Mouse (Mus musculus) layer of hippocampus, adult 18-20 months (tissue): ENCODE data around the gene Gm49339. TPM values are rescaled to one million over a fixed set of nuclear protein-coding genes. Genes with fewer than 3 reads are reported as not detected.
"Not testable (repeated sequence)": the region's sequence is repeated elsewhere in the genome, so short reads cannot be mapped to it uniquely, and the experiment has no call there.

Experiments
- DNase-seq, 2 experiments: peaks; one replicate each; pipeline ENCODE4 v3.0.0; 2022; ENCODE audit warnings: low spot score in 2 of 2
- long read RNA-seq: library from polyadenylated mRNA; stranded (forward); transcript quantifications from one replicate; pipeline ENCODE4 v2.0.0, GENCODE M21; 2021
- total RNA-seq, 2 experiments: library from RNA; stranded (reverse); gene quantifications; 2 replicates each; pipeline ENCODE4 v1.2.3; 2021

The Gm49339 gene
- total RNA-seq: not detected
- long read RNA-seq: 0 reads

DNA sequence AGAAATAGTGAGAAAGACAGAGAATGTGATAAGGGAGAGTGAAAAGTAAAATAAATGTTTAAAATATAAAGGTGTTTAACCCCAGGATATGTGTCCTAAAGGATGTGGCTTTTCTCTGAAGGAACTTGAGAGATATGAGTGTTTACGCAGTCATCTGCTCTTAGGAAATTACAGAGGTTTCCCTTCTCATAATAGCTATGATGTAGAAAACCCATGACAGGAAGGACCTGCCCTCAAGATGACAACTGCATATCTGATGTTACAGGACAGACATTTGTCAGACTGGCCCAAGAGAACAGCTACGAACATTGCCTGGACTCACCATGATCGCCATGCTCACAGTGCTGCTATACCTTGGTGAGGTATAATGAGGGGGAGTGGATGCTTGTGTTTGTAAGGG, at the start of gene Gm49339, which contains the start of gene Lilr4b:
TSS of gene Gm49339 (plus strand) at position 216 of the 400 bp plus-strand sequence.
TSS of gene Lilr4b (plus strand) at position 236 of the 400 bp plus-strand sequence.
- DNase-seq: not testable (repeated sequence)

DNA sequence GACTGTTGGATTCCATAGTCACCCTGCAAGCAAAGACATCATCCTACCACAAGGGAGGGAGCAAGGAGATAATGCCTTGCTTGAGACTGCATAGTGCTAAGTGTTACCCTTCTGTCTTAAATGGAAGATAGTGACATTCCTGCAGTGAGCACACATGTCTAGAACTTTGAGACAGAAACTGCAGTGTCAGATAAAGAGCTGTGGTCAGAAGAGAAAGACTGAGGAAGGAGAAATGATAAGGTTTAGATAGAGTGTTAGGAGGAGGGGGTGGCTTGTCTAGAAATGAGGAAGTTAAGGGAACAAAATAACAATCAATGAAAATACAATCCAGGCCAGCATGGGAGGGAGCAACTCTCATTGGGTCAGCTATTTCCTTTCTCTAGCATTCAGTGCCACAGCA, 47.5 kb upstream of the Gm49339 start:
- DNase-seq: no peak

DNA sequence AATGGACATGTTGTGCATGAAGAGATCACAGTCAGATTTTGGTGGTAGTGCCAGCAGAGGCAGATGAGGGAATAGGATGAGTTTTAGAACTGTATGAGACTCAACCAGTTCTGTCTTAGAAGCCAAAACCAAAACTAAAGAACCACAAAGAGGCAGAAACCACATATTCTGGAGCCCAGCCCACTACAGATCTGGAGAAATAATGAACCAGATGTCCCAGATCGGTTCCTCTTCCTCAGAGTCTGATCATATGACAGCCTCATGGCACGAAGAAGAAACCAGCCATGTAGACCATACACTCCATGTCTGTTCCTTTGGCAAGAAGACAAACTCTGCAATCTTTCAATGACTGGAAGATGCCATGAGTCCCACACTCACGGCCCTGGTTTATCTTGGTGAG, 44.7 kb upstream of the Gm49339 start:
- DNase-seq: no peak

DNA sequence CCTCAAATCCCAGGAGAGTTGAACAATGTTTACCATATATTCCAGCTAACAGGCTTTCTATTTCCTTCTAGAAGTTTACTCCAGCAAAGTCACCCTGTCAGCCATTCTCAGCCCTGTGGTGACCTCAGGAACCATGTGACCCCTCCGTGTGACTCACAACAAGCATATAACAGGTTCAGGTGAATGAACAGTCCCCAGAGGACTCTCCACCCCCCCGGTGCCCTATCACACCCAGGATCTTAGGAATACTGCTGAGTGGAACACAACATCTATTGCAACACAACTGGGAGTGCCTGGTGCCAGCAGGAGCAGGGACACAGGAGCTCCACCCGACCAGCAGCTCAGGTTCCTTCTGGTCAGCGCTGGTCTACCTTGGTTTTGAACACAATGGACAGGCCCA, 28.8 kb upstream of the Gm49339 start:
- no peak for DNase-seq

DNA sequence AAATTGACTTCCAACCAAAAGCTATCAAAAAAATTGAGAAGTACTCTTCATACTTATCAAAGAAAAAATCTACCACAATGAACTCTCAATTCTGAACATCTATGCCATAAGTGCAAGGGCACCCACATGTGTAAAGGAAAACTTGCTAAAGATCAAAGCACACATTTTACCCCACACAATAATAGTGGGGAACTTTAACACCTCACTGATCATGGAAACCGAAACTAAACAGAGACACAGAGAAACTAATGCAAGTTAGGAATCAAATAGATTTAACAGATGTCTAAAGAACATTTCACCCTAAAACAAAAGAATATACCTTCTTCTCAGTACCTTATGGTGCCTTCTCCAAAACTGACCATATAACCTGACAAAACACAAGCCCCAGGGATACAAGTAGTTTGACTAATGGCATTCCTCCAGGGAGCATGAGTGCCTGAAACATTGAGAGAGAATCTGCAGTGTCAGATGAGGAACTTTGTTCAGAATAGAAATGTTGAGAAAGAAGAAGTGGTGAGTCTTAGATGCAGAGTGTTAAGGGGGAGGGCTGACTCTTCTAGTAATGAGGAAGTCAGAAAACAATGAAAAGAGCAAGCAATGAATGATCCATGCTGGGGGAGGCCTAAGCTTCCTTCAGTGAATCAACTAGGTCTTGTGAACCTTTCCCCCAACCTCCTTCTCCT, 26.7 kb upstream of the Gm49339 start:
- no peak for DNase-seq

DNA sequence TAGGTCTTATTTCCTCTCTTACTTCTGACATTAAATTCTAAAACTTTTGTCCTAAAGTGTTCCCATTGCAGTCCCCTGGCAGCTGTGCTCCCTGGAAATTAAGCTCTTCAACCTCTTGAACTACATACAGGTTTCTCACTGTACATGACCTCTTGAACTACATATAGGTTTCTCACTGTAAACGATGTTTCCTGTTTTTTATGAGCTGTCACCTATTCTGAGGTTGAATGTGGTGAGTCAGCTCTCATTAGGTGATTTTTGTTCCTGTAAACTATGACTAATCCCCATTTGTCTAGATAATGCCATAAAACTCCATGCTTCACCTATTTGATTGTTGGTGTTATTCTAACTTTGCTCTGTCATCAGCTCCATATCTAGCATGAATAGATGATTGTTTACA, 26.0 kb upstream of the Gm49339 start:
- DNase-seq: no peak

DNA sequence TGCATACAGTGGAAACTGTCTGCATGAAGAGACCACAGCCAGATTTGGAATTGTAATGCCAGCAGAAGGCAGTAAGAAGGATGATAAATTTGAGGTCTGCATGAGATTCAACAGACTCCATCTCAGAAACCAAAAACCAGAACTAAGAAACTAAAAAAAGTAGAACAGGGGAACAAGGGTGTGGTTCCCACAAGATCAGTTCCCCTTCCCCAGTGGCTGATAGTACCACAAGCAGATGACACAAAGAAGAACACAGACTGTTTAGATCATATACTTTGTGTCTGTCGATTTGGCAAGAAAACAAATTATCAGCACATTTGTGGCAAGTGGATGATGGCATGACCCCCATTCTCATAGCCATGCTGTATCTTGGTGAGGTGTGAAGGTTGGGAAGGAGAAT, 24.6 kb upstream of the Gm49339 start:
- no peak for DNase-seq

DNA sequence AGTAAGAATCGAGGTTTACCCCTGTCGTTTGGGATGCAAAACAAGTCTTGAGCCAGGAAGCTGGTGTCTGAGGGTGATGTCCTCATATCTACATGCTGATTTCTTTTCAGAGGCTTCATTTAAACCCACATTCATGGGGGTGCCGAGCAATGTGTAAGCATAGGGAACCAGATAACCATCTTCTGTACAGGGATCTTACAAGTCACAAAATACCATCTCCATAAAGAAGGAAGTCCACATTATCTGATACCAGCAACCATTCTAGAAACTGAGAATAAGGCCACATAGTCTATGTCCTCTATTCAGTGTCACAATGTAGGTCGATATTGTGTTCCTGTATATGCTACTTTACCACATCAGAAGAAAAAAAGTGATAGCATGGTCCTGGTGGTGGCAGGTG, 24.0 kb upstream of the Gm49339 start:
- DNase-seq: no peak

DNA sequence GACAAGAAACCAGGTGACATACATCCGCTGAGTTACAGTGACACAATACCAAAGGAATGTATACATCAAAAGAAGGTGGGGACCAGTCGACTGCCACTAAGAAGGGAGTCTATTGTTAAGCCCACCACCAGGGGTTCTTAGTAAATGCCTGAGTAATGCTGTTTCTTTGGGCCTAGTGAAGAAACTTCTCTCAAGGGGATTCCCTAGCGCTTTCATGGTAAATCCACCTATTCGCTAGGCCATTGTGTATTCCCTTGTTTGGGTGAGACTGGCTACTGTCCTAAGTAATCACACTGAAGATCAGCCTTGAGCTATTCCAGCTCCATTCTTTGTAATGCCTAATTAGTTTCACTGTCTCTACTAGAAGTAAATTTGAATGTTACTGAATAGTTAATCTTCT, 16.6 kb upstream of the Gm49339 start:
- DNase-seq: not testable (repeated sequence)

DNA sequence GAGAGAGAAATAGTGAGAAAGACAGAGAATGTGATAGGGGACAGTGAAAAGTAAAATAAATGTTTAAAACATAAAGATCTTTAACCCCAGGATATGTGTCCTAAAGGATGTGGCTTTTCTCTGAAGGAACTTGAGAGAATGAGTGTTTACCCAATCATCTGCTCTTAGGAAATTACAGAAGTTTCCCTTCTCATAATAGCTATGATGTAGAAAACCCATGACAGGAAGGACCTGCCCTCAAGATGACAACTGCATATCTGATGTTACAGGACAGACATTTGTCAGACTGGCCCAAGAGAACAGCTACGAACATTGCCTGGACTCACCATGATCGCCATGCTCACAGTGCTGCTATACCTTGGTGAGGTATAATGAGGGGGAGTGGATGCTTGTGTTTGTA, 10.3 kb downstream of the Gm49339 start, which contains the start of gene Lilrb4a:
TSS of gene Lilrb4a (plus strand) at position 266 of the 400 bp plus-strand sequence.
- not testable (repeated sequence) for DNase-seq

DNA sequence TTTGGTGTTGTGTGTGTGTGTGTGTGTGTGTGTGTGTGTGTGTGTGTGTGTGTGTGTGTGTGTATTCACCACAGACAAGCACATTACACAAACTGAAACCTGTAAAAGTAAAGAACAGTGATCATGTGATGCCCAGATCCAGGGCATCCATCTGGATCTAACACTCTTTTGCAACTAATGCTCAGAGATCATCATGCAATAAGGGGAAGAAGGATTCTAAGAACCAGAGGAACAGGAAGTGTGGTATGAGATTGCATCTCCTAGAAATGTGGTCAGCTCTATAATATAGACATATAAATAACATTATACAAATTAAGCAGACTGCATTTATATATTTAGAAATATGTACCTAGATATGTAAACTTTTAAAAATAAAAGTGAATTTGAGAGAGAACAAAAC, 39.6 kb downstream of the Gm49339 start:
- no peak for DNase-seq

DNA sequence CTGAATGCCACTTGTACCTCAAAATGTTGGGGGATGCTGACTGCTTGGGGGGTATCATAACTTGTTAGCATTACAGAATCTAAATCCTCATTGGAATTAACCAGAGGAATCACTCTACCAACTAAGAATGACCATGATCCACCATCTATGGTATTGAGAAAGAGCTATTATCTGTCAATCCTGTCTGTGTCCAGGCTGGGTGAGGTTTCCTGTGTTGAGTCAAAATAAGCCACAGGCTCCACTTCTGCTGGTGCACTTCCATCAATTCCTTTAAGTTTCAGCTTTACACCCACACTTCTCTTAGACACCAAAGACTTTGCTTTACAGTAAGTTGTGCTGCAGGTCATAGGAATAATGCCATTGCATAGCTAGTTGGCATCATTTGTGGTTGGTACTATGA, 41.0 kb downstream of the Gm49339 start:
- DNase-seq: no peak

DNA sequence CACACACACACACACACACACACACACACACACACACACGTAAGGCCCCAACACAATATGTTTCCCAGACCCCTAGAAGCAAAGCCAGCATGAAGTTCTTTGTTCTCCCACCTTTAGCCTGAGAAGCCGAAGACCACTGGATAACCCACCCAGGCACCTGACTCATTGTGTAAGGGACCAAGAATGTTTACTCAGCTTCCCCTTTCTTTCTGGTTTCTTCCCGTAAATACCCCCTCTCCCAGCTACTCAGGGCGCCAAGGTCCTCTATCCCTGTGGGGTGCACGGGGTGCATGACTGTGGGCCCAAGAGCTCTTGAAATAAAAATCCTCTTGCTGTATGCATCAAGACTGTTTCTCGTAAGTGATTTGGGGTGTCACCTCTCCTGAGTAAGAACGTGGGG, 45.7 kb downstream of the Gm49339 start:
- DNase-seq: no peak

DNA sequence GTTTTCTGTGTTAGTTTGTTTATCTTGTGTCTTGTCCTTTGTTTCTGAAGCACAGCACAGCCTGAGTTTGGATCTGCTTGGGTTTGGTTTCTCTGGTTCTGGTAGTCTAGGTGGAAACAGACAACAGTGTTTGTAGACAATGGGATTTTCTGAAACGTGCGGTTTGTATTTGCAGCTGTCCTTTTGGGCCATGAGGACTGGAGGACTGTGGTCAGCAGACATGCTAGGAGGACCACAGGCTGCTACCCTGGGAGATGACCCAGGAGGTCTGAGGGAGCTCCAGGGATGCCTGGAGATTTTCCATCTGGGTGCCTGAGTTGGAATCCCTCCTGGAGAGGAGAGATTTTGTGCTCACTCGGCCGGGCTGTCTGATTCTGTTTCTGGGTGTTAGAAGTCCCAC, 46.2 kb downstream of the Gm49339 start:
- DNase-seq: no peak

DNA sequence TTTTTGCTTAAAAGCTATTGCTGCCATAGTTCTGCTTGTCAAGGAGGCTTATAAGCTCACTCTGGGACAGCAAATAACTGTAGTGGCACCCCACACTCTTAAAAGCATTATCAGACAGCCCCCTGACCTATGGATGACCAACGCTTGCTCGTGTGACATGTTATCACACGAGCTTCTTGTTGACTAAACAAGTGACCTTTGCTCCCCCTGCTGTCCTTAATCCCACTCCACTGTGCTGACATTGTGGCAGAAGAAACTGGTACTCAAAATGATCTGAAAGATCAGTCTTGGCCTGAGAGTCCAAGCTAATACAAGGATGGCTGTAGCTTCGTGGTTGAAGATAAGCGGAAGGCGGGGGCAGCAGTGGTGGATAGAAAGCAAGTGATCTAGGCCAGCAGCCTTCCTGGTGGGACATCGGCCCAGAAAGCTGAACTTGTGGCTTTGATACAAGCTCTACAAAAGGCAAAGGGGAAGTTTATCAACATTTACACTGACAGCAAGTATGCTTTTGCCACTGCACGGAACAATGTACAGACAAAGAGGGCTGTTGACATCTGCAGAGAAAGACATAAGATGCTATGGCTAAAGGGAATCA, 48.5 kb downstream of the Gm49339 start:
- no peak for DNase-seq

DNA sequence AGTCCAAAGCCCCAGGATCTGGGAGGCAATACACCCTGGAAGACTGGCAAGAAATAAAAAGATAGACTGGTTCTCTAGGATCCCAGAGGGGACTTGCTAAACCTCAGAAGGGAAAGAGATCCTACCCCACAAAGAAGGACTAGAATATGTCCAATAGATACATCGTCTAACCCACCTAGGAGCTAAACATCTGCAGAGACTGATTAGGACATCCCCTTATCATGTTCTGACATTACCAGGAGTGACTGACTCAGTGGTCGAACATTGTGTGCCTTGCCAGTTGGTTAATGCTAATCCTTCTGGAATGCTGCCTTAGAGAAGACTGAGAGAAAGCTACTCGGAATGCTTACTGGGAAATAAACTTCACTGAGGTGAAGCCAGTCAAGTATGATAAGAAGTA, 49.1 kb downstream of the Gm49339 start:
- DNase-seq: no peak

DNA sequence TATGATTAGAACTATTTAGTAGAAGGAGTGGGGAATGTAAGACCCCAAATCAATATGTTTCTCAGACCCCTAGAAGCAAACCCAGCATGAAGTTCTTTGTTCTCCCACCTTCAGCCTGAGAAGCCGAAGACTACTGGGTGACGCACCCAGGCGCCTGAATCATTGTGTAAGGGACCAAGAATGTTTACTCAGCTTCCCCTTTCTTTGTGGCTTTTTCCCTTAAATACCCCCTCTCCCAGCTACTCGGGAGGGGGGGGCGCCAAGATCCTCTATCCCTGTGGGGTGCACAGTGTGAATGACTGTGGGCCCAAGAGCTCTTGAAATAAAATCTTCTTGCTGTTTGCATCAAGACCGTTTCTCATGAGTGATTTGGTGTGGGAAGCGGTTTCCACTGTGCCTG, 50.4 kb downstream of the Gm49339 start:
- no peak for DNase-seq

Other genes with a start within 250 kb of the Gm49339 start
- gene Lilr4b, start within 50 bp of the Gm49339 start, total RNA-seq: not detected
- under 1 TPM; 0.15 to 0.33 TPM for gene Lilrb4a, start 10.3 kb downstream of the Gm49339 start, total RNA-seq
- gene Fam162b, start 109.9 kb downstream of the Gm49339 start, total RNA-seq: not detected
- gene Gprc6a, start 150.8 kb downstream of the Gm49339 start, total RNA-seq: not detected
- gene Rfx6, start 197.1 kb downstream of the Gm49339 start, total RNA-seq: not detected